Mouse (Mus musculus): ENCODE measurements around the gene Cep250. TPM values are rescaled to one million over a fixed set of nuclear protein-coding genes. Genes with fewer than 3 reads are reported as not detected.

The Cep250 gene
- polyA plus RNA-seq, 1 experiment from 2014 or later, result 18.9 TPM

DNA sequence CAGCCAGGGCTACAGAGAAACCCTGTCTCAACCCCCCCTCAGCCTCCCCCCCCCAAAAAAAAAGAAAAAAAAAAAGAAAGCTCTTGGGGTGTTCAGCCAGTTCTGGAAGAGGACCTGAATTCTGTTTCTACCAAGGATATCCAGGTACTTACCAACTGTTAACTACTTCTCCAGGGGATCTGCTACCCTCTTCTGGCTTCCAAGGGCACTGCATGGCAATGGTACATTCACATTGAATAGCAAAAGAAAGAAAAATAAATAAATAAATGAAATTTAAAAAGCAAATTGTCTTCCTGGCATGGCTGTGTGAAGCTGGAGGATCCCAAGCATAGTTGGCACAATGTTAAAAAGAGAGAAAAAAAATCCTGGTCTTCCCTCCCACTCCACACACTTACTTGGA, 4.3 kb upstream of the Cep250 start:
- no peaks in the 10 kb centered on the region for H3K36me3 ChIP-seq (ENCODE audit: control insufficient read depth, insufficient read depth)
- H3K27me3 ChIP-seq (replicated peaks; ENCODE audit: control insufficient read depth, insufficient read depth, low read length), result no peaks in the 10 kb centered on the region; the same call in 1 of the 2 replicates
- H3K27ac ChIP-seq (ENCODE audit: low read length), result no peak overlapping the region
- no peak overlapping the region for H3K4me3 ChIP-seq (replicated peaks; ENCODE audit: low read length)
- H3K9me3 ChIP-seq (ENCODE audit: control insufficient read depth, low read length), result no peaks in the 10 kb centered on the region
- no peak overlapping the region for H3K4me2 ChIP-seq (ENCODE audit: low read length)
- ATAC-seq, result no peak
- peaks cover 2% of the 10 kb centered on the region; the same call in 1 of the 2 replicates for H3K4me1 ChIP-seq (replicated peaks; ENCODE audit: control insufficient read depth, insufficient read depth, low read length)
- no peak overlapping the region for H3K9ac ChIP-seq (replicated peaks; ENCODE audit: low read depth, low read length)

DNA sequence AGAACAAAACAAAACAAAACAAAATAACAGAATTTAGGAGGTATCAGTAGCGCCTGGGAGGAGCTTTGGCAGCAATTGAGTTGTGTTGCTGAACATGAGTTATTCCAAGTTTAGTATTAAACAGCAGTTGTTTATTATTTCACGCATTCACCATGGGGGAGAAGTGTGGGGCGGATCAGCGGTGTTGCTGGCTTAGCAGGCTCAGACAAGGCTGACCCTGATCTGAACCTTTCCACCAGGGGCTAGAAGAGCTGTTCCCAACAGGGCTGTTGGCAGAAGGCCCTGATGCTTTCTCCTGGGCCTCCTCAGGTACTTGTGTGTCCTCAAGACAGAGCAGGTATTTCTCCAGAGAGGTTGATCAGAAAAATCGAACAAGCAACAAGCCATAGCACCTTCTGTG, 3.7 kb downstream of the Cep250 start:
- H3K36me3 ChIP-seq (ENCODE audit: control insufficient read depth, insufficient read depth), result 0 out of 2 replicates have a peak, but pooled peaks cover 5% of the 10 kb centered on the region
- H3K27ac ChIP-seq (ENCODE audit: low read length), result no peak overlapping the region
- H3K4me2 ChIP-seq (ENCODE audit: low read length), result no peak overlapping the region
- H3K27me3 ChIP-seq (replicated peaks; ENCODE audit: control insufficient read depth, insufficient read depth, low read length), result no peaks in the 10 kb centered on the region
- H3K9ac ChIP-seq (replicated peaks; ENCODE audit: low read depth, low read length), result no peak overlapping the region
- H3K4me3 ChIP-seq (replicated peaks; ENCODE audit: low read length), result no peak overlapping the region
- H3K4me1 ChIP-seq (replicated peaks; ENCODE audit: control insufficient read depth, insufficient read depth, low read length), result peaks cover 14% of the 10 kb centered on the region
- 94% methylated on average over 5 of the region's 5 CpGs for WGBS
- no peaks in the 10 kb centered on the region for H3K9me3 ChIP-seq (ENCODE audit: control insufficient read depth, low read length)
- no peak for ATAC-seq

DNA sequence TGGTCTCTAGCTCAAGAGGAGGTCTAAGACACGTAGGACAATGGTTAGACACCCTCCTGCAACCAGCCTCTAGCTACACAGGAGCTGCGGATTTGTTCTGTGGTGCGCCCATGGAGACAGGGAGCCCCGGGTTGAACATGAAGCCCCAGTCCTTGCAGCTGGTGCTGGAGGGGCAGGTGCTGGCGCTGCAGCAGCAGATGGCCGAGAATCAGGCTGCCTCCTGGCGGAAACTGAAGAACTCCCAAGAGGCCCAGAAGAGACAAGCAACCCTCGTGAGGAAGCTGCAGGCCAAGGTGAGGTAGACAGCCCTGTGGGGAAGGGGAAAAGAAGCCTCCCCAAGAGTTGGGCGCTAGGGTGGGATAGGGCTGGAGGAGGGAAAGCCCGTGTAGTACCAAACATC, 5.6 kb downstream of the Cep250 start:
- Histone ChIP-seq H3K4me2 (ENCODE audit: low read length) (no peak overlapping the region), H3K9me3 (ENCODE audit: control insufficient read depth, low read length) (no peaks in the 10 kb centered on the region), H3K27ac (ENCODE audit: low read length) (no peak overlapping the region), H3K4me3 (replicated peaks; ENCODE audit: low read length) (no peak overlapping the region), H3K9ac (replicated peaks; ENCODE audit: low read depth, low read length) (no peak overlapping the region), H3K27me3 (replicated peaks; ENCODE audit: control insufficient read depth, insufficient read depth, low read length) (no peaks in the 10 kb centered on the region), H3K36me3 (ENCODE audit: control insufficient read depth, insufficient read depth) (peaks cover 11% of the 10 kb centered on the region; the same call in 1 of the 2 replicates), H3K4me1 (replicated peaks; ENCODE audit: control insufficient read depth, insufficient read depth, low read length) (peaks cover 14% of the 10 kb centered on the region)
- no peak for ATAC-seq
- 74% methylated on average over 10 of the region's 10 CpGs for WGBS

DNA sequence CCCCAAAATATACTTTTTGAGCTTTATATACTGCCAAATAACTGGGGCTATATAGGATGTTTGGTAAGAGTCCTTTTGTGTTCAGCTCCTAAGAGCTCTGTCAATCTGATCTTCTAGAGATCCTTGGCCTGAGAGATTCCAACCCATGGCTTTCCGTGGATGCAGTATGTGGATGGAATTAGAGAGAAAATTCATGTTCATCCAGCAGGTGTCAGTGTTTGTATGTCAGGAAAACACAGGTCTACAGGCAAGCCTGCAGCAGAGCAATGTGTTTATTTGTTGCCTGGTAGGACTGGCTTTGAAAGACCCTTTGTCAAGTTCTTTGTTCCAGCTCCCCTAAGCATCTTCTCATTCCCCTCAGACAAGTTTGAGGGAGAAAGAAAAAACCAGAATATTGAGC, 6.7 kb downstream of the Cep250 start:
- H3K36me3 ChIP-seq (ENCODE audit: control insufficient read depth, insufficient read depth), result peaks cover 14% of the 10 kb centered on the region; the same call in 1 of the 2 replicates
- no peak overlapping the region for H3K27ac ChIP-seq (ENCODE audit: low read length)
- H3K4me1 ChIP-seq (replicated peaks; ENCODE audit: control insufficient read depth, insufficient read depth, low read length), result 0 out of 2 replicates have a peak, but pooled peaks cover 4% of the 10 kb centered on the region
- H3K9ac ChIP-seq (replicated peaks; ENCODE audit: low read depth, low read length), result 0 out of 2 replicates have a peak overlapping the region, but pooled peaks have one; percentile 1
- H3K27me3 ChIP-seq (replicated peaks; ENCODE audit: control insufficient read depth, insufficient read depth, low read length), result no peaks in the 10 kb centered on the region
- H3K9me3 ChIP-seq (ENCODE audit: control insufficient read depth, low read length), result no peaks in the 10 kb centered on the region
- no peak for ATAC-seq
- H3K4me2 ChIP-seq (ENCODE audit: low read length), result no peak overlapping the region
- 10% methylated on average over 1 of the region's 1 CpGs for WGBS
- no peak overlapping the region for H3K4me3 ChIP-seq (replicated peaks; ENCODE audit: low read length)

DNA sequence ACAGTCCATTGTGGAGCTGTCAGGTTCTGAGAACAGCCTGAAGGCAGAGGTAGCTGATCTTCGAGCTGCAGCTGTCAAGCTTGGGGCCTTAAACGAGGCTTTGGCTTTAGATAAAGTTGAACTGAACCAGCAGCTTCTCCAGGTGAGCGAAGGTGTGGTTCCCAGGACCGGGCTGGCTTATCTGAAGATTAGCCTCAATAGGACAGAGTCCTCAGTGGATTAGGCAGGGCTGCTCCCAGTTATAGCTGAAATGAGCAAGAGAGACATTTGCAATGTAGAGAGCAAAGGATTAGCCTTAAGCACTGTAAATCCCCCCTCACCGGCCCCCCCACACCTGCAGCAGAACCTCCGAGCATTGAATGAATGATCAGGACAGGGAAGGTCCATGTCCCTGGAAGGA, 17.1 kb downstream of the Cep250 start:
- H3K4me3 ChIP-seq (replicated peaks; ENCODE audit: low read length), result no peak overlapping the region
- no peak overlapping the region for H3K27ac ChIP-seq (ENCODE audit: low read length)
- no peak overlapping the region for H3K9ac ChIP-seq (replicated peaks; ENCODE audit: low read depth, low read length)
- peaks cover 45% of the 10 kb centered on the region for H3K36me3 ChIP-seq (ENCODE audit: control insufficient read depth, insufficient read depth)
- ATAC-seq, result no peak
- no peaks in the 10 kb centered on the region for H3K27me3 ChIP-seq (replicated peaks; ENCODE audit: control insufficient read depth, insufficient read depth, low read length)
- no peaks in the 10 kb centered on the region for H3K4me1 ChIP-seq (replicated peaks; ENCODE audit: control insufficient read depth, insufficient read depth, low read length)
- no peaks in the 10 kb centered on the region for H3K9me3 ChIP-seq (ENCODE audit: control insufficient read depth, low read length)
- no peak overlapping the region for H3K4me2 ChIP-seq (ENCODE audit: low read length)
- whole genome bisulfite sequencing, result 81% methylated on average over 6 of the region's 6 CpGs

DNA sequence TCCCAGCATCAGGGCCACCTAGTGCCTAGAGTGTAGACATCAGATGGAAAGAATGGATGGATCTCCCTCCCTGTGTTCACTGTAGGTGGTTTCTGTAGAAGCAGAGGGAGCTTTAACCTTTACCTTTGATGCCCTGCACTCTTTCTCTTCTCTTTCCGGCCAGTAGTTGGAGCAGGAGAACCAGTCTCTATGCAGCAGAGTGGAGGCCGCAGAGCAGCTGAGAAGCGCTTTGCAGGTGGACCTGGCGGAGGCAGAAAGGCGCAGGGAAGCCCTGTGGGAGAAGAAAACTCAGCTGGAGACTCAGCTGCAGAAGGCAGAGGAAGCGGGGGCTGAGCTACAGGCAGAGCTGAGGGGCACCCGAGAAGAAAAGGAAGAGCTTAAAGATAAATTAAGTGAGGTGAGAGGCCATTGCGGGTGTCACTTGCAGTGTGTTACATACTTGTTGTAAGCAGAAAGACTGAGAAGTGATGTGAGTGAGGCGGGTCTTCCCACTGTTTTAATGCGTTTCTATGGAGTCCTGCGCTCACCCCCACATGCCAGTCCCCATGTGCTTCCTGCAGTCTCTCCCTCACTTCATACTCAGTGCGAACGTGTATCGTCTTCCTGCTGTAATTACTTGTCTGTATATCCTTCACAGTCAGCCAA, 18.0 kb downstream of the Cep250 start:
- Histone ChIP-seq H3K9me3 (ENCODE audit: control insufficient read depth, low read length) (no peaks in the 10 kb centered on the region), H3K4me3 (replicated peaks; ENCODE audit: low read length) (no peak overlapping the region), H3K4me2 (ENCODE audit: low read length) (no peak overlapping the region), H3K27ac (ENCODE audit: low read length) (no peak overlapping the region), H3K36me3 (ENCODE audit: control insufficient read depth, insufficient read depth) (peaks cover 39% of the 10 kb centered on the region), H3K4me1 (replicated peaks; ENCODE audit: control insufficient read depth, insufficient read depth, low read length) (no peaks in the 10 kb centered on the region), H3K9ac (replicated peaks; ENCODE audit: low read depth, low read length) (no peak overlapping the region), H3K27me3 (replicated peaks; ENCODE audit: control insufficient read depth, insufficient read depth, low read length) (no peaks in the 10 kb centered on the region)
- WGBS, result 79% methylated on average over 14 of the region's 14 CpGs
- ATAC-seq, result no peak

DNA sequence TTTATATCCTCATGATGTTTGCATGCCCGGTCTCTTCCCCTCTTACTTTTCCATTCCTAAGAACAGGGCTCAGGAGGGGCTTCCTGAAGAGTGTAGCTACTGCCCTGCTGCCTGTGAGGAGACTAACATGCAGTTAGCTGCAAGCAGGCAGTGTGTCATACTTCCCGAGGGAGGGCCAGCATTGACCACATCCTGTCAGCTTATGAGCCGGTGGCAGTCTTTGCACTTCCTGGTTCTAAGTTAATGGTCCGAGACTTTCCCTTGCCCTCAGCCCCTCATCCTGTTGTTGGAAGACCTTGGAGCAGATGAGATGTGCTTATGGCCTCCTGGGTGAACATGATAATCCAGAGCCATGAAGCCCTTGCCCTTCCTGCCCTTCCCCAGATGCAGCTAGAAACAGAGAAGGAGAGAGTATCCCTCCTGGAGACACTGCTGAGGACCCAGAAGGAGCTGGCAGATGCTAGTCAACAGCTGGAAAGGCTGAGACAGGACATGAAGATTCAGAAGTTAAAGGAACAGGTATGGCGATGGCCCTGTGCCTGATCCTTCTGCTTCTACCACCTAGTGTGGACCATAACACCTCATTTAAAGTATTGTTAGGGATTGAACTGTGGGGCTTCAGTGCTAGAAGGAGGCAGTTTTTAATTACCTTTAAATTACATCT, 23.2 kb downstream of the Cep250 start:
- Histone ChIP-seq H3K4me1 (replicated peaks; ENCODE audit: control insufficient read depth, insufficient read depth, low read length) (no peaks in the 10 kb centered on the region), H3K27ac (ENCODE audit: low read length) (no peak overlapping the region), H3K9me3 (ENCODE audit: control insufficient read depth, low read length) (no peaks in the 10 kb centered on the region), H3K4me2 (ENCODE audit: low read length) (no peak overlapping the region), H3K36me3 (ENCODE audit: control insufficient read depth, insufficient read depth) (peaks cover 41% of the 10 kb centered on the region), H3K27me3 (replicated peaks; ENCODE audit: control insufficient read depth, insufficient read depth, low read length) (no peaks in the 10 kb centered on the region), H3K4me3 (replicated peaks; ENCODE audit: low read length) (no peak overlapping the region), H3K9ac (replicated peaks; ENCODE audit: low read depth, low read length) (no peak overlapping the region)
- ATAC-seq, result no peak
- 88% methylated on average over 5 of the region's 5 CpGs for WGBS

DNA sequence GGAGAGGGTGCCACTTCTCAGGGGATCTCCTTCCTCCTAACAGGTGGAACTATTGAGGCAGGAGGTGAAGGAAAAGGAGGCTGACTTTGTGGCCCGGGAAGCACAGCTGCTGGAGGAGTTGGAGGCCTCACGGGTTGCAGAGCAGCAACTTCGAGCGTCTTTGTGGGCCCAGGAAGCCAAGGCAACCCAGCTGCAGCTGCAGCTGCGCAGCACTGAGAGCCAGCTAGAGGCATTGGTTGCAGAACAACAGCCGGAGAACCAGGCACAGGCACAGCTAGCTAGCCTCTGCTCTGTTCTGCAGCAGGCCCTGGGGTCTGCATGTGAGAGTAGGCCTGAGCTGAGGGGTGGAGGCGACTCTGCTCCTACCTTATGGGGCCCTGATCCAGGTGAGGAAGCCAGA, 29.5 kb downstream of the Cep250 start:
- ATAC-seq, result no peak
- Histone ChIP-seq H3K4me1 (replicated peaks; ENCODE audit: control insufficient read depth, insufficient read depth, low read length) (no peaks in the 10 kb centered on the region), H3K9ac (replicated peaks; ENCODE audit: low read depth, low read length) (no peak overlapping the region), H3K4me2 (ENCODE audit: low read length) (no peak overlapping the region), H3K27me3 (replicated peaks; ENCODE audit: control insufficient read depth, insufficient read depth, low read length) (no peaks in the 10 kb centered on the region), H3K9me3 (ENCODE audit: control insufficient read depth, low read length) (no peaks in the 10 kb centered on the region), H3K27ac (ENCODE audit: low read length) (no peak overlapping the region), H3K4me3 (replicated peaks; ENCODE audit: low read length) (no peak overlapping the region), H3K36me3 (ENCODE audit: control insufficient read depth, insufficient read depth) (peaks cover 49% of the 10 kb centered on the region)
- 85% methylated on average over 7 of the region's 7 CpGs for WGBS

DNA sequence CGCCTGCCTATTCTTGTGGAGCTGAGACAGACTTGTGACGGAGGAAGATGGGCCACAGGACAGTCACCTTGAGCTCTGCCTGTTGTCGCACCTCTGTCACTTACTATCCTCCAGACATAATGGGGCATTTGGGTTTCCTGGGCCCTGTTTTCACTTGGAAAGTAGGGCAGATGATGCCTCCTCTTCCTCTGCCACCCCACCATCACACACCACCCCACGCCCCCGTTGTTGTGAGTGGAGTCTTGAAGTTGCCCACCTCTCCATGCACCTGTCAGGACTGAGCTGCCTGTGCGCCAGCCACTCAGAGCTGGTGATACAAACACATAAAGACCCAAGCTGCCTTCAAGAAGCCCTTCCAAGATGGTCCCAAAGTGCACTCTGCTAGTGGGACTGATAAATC, 30.9 kb downstream of the Cep250 start:
- H3K9ac ChIP-seq (replicated peaks; ENCODE audit: low read depth, low read length), result no peak overlapping the region
- H3K9me3 ChIP-seq (ENCODE audit: control insufficient read depth, low read length), result no peaks in the 10 kb centered on the region
- no peak overlapping the region for H3K4me3 ChIP-seq (replicated peaks; ENCODE audit: low read length)
- no peaks in the 10 kb centered on the region for H3K27me3 ChIP-seq (replicated peaks; ENCODE audit: control insufficient read depth, insufficient read depth, low read length)
- peaks cover 55% of the 10 kb centered on the region for H3K36me3 ChIP-seq (ENCODE audit: control insufficient read depth, insufficient read depth)
- no peak overlapping the region for H3K4me2 ChIP-seq (ENCODE audit: low read length)
- ATAC-seq, result no peak
- H3K27ac ChIP-seq (ENCODE audit: low read length), result no peak overlapping the region
- H3K4me1 ChIP-seq (replicated peaks; ENCODE audit: control insufficient read depth, insufficient read depth, low read length), result no peaks in the 10 kb centered on the region
- 98% methylated on average over 6 of the region's 6 CpGs for WGBS

Data from forebrain, embryonic 16.5 days (tissue).